Mouse (Mus musculus): ENCODE data around the gene Mief2.

Gene Mief2

GRCm38 (mm10) chr11:60776829-60777740 is 48.9 kb downstream of the Mief2 start, which contains the start of the genes Top3a and Smcr8:
TSS of gene Top3a (minus strand) at chr11:60777365.
TSS of gene Smcr8 (plus strand) at chr11:60777524.
- peak; percentile 86 for DNase-seq (ENCODE audit: low spot score)

DNA sequence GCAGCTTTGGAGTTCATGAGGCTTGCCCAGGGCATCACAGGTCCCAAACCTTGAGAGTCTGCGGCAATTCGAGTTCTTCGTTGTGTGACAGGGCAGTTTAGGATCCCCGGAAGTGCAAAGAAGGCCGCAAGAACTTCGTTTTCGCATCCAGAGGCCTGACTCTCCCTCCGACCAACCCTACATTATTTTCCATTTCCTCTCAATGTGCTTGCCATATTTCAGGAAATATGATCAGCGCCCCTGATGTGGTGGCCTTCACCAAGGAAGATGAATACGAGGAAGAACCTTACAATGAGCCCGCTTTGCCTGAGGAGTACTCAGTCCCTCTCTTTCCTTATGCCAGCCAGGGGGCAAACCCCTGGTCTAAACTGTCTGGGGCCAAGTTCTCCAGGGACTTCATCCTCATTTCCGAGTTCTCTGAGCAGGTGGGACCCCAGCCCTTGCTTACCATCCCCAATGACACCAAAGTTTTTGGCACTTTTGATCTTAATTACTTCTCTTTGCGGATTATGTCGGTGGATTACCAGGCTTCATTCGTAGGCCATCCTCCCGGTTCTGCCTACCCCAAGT is 49.7 kb downstream of the Mief2 start:
- no peak for DNase-seq (ENCODE audit: low spot score)

DNA sequence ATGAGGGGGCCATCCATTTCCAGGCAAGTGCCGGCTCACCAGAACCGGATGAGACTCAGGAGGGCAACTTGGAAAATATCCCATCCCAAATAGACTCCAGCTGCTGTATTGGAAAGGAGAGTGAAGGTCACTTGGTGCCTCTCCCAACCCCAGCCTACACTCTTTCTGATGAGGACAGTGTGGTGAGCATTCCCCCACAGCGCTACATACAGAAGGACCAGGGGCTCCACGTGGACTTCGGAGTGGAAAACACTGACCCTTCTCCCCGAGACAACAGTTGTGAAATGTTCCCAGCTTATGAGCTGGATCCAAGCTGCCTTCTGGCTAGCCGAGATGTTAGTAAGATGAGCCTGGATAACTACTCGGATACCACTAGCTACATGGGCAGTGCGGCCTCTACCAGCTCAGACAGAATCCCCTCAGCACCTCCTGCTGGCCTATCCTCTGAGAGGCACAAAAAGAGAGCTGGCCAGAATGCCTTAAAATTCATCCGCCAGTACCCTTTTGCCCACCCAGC is 51.5 kb downstream of the Mief2 start:
- no peak for DNase-seq (ENCODE audit: low spot score)

Data from spleen, adult 12 weeks (tissue).